8 mouse cellular contexts compared by ENCODE assay signal in the genomic region with DNA sequence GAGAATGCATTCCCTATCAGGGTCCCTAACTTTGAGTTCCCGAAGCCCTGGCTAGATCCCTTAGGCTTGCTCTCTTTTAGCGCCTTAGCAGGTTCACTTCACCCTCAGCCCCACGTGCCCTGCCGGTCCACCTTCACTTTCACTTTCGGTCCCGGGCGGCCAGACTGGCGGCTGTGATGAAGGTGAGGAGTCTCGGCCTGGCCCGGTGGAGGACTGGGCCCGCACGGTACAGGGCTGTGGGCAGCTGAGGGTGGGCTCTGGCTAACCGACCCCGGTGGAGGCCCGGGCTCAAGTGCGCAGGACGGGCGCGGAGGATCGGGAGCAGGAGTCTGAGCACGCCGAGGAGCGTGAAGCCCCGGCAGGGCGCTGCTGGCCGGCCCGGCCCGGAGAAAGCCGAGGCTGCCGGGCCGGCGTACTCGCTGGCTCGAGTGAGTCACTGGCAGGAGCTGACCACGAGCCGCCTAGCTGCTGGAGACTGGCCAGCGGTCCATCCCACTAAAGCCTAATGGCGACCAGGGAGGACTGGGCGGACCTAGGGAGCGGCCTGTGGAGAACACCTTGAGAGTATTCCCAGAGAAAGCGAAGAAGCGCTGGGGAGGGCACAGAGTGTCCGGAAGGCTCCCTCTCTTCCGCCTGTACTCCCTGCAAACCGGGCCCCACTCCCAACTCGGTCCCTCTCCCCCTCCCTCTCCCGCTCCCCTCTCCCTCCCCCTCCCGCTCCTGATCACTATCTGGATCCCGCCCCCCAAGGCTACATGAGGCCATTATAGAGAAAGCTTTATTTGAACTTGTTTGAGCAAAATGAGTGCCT. TPM values are rescaled to one million over a fixed set of nuclear protein-coding genes. Genes with fewer than 3 reads are reported as not detected.
A peak's percentile ranks its signal among the peaks of the same experiment; 100 is the strongest.
DNase-seq lines count a peak whose midpoint lies in the region; ATAC-seq and TF ChIP-seq lines count a peak whose summit lies in the region.

No protein-coding gene starts in this region.

- TF ChIP-seq EP300 in lung, postnatal 0 days (IDR thresholded peaks at IDR 0.05): no peak

- H3K4me2 ChIP-seq in hindbrain, embryonic 11.5 days (replicated peaks; ENCODE audit: low read depth, low read length): peak overlapping the region; percentile 83
- peak overlapping the region; percentile 80 for H3K4me2 ChIP-seq in lung, postnatal 0 days (replicated peaks; ENCODE audit: low read depth, low read length)

- peak; percentile 7 for TF ChIP-seq CTCF in lung, postnatal 0 days (IDR thresholded peaks at IDR 0.05)

- no peaks in the 10 kb centered on the region for H3K36me3 ChIP-seq in hindbrain, embryonic 11.5 days (ENCODE audit: control insufficient read depth, insufficient read depth, low read length)
- no peaks in the 10 kb centered on the region for H3K36me3 ChIP-seq in lung, postnatal 0 days (ENCODE audit: insufficient read depth, low read length)

- H3K27ac ChIP-seq in hindbrain, embryonic 11.5 days (ENCODE audit: low read depth, low read length): peak overlapping the region; percentile 80
- peak overlapping the region; percentile 98 for H3K27ac ChIP-seq in lung, postnatal 0 days (ENCODE audit: low read length)

- H3K4me3 ChIP-seq in hindbrain, embryonic 11.5 days (ENCODE audit: low read depth, low read length): peak overlapping the region; percentile 73
- H3K4me3 ChIP-seq in lung, postnatal 0 days (ENCODE audit: low read depth, low read length): peak overlapping the region; percentile 94

- no peaks in the 10 kb centered on the region for H3K4me1 ChIP-seq in hindbrain, embryonic 11.5 days (replicated peaks; ENCODE audit: control insufficient read depth, insufficient read depth, low read length)
- no peaks in the 10 kb centered on the region for H3K4me1 ChIP-seq in lung, postnatal 0 days (ENCODE audit: insufficient read depth, low read depth, low read length)

- peak; percentile 91 for ATAC-seq in hindbrain, embryonic 11.5 days (ENCODE audit: low FRiP score)
- peak; percentile 92 for ATAC-seq in lung, postnatal 0 days

- WGBS in hindbrain, embryonic 11.5 days: under 1% methylated on average over 46 of the region's 49 CpGs
- WGBS in lung, postnatal 0 days: under 1% methylated on average over 39 of the region's 49 CpGs

- no peaks in the 10 kb centered on the region for H3K9me3 ChIP-seq in hindbrain, embryonic 11.5 days (ENCODE audit: control insufficient read depth, low read length)
- no peaks in the 10 kb centered on the region for H3K9me3 ChIP-seq in lung, postnatal 0 days (ENCODE audit: low read length)

- no peaks in the 10 kb centered on the region for H3K27me3 ChIP-seq in hindbrain, embryonic 11.5 days (ENCODE audit: control insufficient read depth, insufficient read depth, low read length)
- no peaks in the 10 kb centered on the region for H3K27me3 ChIP-seq in lung, postnatal 0 days (replicated peaks; ENCODE audit: insufficient read depth, low read length)

- peak overlapping the region; percentile 92 for H3K9ac ChIP-seq in hindbrain, embryonic 11.5 days (ENCODE audit: low read depth, low read length)
- peak overlapping the region; percentile 90 for H3K9ac ChIP-seq in lung, postnatal 0 days (replicated peaks; ENCODE audit: low read depth)

- DNase-seq in NIH3T3 (ENCODE audit: low read depth): peak; percentile 96
- DNase-seq in cerebellum, postnatal 10 days: peak; percentile 88 to 90
- peak; percentile 33 to 62 for DNase-seq in frontal cortex, postnatal 10 days (ENCODE audit: low spot score in 2 of 2)
- DNase-seq in hindbrain, embryonic 11.5 days (ENCODE audit: low spot score): peak; percentile 82
- DNase-seq in layer of hippocampus, postnatal 10 days (ENCODE audit: low spot score in 2 of 2): peak; percentile 73 to 79
- DNase-seq in lung, postnatal 0 days (ENCODE audit: low spot score): peak; percentile 92
- peak; percentile 77 for DNase-seq in ovary, postnatal 10 days (ENCODE audit: low spot score)
- peak; percentile 78 for DNase-seq in thymus, postnatal 0 days (ENCODE audit: low spot score)

RNA-seq across cellular contexts. Expression of a gene that starts 0.5 kb away (rescaled TPM):
- 5.9 and 6.4 TPM in 2 replicates for polyA plus RNA-seq in hindbrain, embryonic 11.5 days (2014; fragmentation: Nextera tagmentation; extraction: Ambion mirVana)
- 10 to 100 TPM in 1 of 2 experiments, 1 to 10 TPM in 1; 9.6 to 10.0 TPM for total RNA-seq in layer of hippocampus, postnatal 10 days (2021)
- 25.5 and 33.6 TPM in 2 replicates for polyA plus RNA-seq in lung, postnatal 0 days (2015; fragmentation: Nextera tagmentation; extraction: Ambion mirVana)
- 57.8 and 58.9 TPM in 2 replicates for polyA plus RNA-seq in thymus, postnatal 0 days (2015; fragmentation: Nextera tagmentation; extraction: Ambion mirVana)

Comparison
In these comparisons a context has a peak if more than half of its experiments do, and no peak if none do; other contexts are left out.
1. Peak in every context shown above with its lines: DNase-seq, ATAC-seq, H3K4me3 ChIP-seq and H3K27ac ChIP-seq.